Mouse (Mus musculus) liver (tissue): ENCODE data around the gene Rer1.

Source experiments
- DNase-seq: peaks from one replicate; pipeline ENCODE4 v3.0.0-alpha.2; 2020; ENCODE audit warnings: mixed read lengths

Gene Rer1

GRCm38 (mm10) chr4:155070921-155071320, 15.3 kb downstream of the Rer1 start:
- no peak for DNase-seq

DNA sequence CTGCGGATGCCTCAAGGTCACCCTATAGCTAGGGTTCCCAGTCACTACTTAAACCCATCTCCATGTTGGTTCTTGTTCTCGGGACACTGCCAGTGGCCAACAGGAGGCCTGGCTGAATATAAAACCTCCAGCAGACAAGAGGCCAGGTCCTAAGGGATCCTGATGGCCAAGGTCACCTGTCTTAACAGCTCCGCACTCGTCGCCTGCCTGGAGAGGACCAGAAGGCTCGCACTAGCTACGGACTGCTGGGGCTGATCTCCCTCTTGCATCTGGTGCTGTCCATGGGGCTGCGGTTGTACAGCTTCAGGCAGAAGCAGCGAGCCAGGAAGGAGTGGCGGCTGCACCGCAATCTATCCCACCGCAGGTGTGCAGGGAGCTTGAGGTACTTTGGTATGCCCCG, 16.0 kb downstream of the Rer1 start:
- no peak for DNase-seq

GRCm38 (mm10) chr4:155069191-155069590, 17.0 kb downstream of the Rer1 start:
- DNase-seq: no peak

DNA sequence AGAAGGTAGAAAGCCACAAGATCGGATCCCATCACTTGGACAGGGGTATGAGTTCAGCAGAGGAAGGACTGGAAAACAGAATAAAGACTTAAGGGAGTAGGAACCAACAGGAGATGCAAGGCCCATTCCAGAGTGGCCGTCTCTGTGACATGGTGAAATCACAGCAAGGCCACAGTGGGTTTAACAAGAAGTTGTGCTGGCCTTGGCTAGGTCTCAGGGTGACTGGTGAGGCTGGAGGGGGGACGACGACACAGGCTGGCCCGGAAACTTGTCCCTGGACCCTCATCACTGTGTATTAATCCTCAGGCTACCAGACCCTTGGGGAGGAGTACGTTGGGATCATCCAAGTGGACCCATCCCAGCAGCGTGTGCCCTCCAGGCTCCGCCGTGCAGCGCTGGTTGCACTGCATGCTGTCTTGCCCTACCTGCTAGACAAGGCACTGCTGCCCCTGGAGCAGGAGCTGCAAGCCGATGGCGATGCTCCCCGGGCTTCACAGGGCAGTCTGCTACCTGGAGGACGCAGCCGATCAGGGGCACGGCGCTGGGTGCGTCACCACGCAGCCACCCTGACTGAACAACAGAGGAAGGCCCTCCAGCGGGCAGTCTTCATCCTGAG, 17.7 kb downstream of the Rer1 start:
- no peak for DNase-seq

DNA sequence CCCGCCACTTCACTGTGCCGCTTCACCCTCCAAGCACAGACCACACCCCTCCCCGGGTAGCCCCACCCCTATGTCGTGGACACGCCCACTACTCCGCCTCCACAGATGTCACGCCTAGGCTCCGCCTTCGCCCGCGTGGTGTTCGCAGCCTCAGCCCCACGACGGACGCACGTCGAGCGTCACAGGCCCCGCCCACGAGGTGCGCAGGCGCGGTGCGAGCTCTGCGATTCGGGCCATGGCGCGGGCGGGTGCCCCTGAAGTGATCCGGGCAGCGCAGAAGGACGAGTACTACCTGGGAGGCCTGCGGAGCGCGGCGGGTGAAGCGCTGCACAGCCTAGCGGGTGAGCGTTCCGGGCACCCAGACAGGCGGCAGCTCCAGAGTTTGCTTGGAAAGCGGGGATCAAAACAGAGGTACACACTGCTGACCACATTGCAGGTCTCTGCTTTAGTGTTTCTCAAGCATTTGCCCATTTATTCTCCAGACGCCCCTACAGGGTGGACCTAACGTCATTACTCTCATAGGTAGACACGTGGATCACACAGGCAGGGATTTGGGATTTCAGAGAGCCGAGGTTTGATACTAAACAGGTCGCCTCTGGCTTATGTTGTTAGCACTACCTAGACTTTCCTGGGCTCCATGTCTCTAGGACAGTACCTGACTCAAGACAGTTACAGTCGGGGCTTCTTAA, 19.2 kb downstream of the Rer1 start, which contains the start of gene Pex10:
TSS of gene Pex10 (plus strand) at position 183 of the 689 bp plus-strand sequence.
- peak; percentile 99 for DNase-seq

DNA sequence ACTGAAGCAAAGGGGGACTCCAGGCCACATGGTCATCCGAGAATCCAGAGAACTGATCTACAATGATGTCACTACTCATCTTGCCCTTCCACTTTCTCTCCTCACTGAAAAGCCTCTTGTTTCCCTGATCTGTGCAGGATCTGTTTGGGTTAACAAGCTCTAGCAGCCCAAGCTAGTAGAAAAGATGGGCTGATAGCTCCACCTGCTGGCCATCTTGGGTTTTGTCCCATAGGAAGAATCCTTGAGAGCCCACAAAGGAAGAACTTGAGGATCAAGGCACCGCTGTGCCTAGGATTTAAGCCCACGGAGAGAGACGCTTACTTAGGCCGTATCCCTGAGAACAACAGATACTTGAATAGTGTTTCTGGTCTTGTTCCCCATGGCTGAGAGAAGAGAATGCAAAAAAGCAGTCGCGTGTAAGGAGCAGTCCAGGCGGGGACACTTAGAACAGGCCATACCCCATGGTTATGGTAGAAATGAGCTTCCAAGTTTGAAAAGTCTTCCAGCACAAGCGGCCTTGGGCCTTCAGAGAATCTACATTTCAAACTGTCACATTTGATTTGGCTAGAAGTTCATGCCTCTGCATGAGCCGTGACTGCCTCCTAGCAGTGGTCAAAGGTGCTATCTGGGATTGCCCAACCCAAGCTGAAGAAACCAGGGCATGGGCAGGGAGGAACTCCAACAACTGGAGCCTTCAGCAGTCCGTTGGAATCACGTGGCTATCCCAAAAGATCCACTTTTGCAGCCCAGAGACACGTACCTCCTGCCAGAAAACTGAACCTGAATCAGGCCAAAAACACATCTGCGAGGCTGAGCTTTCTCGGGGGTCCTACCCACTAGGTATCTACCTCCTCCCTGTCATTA, 20.0 kb downstream of the Rer1 start:
- DNase-seq: peak; percentile 88

DNA sequence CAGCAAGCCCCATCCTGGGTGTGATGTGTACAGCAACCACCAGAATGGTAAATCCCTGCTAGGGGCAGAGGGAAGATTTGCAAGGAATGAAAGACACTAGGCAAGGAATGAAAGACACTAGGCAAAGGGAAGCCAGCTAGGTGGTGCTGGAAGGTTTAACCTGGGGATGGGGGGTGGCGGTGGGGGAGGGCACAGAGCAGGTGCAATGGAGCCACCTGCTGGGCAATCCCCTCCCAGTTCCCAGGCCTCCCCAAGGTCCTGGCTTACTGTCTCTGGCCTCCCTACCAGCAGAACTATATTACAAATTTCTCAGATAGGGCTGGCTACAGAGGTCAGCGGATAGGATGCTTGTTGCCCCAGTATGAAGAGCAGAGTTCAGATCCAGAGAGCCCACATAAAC, 21.7 kb downstream of the Rer1 start:
- no peak for DNase-seq

- no peak for DNase-seq
Measured at GRCm38 (mm10) chr4:155063895-155064294, 22.3 kb downstream of the Rer1 start.

DNA sequence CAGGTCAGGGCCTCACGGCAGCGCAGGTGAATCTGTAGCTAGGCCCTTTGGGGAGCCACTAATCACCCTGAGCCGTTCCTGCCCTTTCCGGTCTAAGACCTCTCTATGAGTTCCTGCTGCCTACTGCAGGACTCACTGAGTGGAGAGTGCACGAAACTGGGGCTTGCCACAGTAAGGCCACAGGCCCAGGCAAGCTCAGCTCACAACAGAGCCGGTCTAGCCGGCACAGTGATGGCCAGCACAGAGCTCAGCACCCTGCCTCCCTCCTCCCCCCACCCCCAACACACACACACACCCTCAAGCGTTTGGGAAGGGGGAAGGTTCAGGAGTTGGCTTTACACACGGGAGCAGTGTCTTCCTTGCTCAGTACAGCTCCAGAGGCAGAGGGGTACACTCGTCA, 27.9 kb downstream of the Rer1 start:
- no peak for DNase-seq

DNA sequence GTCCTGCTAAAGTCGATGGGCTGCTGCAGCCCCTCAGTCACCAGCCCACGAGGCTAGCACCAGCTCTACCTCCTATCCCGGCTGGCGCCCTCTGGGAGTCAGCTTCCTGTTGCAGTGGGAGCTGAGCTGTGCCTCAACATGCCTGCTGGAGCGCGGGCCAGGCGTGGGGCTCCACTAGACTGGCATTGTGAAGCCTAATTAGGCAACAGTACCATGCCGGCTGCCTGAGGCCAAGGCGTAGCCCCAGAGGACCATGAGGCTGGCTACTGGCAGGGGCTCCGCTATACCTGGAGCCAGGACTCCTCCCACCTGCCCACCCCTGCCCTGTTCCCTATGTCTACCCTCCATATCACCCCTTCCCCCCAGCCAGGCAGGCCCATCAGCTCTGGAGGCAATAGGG, 29.5 kb downstream of the Rer1 start, which contains the start of gene Plch2:
TSS of gene Plch2 (minus strand) at position 61 of the 400 bp plus-strand sequence.
- no peak for DNase-seq

DNA sequence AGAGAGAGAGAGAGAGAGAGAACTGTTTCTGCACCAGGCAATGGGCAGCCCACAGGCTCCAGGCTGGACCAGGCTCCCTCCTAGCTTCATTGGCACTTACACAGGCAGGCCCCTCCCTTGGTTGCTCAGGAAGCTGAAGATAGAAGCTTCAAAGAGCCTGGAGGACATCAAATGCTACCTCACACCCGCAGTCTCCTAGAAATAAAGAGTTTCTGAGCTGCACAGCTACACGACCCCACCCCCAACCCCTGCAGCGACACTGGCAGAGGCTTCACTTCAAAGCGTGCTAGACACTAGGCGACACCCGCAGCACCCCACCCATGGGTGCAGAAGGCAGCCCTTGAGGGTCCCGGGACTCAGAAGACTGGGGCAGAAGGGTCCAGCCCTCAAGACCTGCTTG, 36.1 kb downstream of the Rer1 start:
- DNase-seq: no peak

DNA sequence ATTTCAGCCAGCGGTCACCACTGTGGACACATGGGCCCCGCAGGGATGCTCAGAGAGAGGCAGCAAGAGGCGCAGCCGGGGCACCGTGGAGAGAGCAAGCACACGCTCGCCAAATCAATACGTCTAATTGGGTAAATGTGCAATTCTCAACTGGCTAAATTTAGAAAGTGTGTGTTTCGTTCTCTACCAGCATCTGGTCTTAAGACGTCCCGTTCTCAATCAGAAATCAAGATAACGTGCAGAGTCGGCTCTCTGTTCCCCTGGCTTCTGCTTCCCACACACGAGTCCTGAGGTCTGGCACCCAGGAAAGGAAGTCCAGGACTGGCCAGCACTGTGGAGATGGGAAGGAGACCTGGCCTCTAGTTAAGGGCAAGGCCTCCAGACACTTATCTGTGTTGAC, 39.5 kb downstream of the Rer1 start:
- DNase-seq: no peak

- no peak for DNase-seq
Measured at GRCm38 (mm10) chr4:155043289-155043625, 42.9 kb downstream of the Rer1 start.

DNA sequence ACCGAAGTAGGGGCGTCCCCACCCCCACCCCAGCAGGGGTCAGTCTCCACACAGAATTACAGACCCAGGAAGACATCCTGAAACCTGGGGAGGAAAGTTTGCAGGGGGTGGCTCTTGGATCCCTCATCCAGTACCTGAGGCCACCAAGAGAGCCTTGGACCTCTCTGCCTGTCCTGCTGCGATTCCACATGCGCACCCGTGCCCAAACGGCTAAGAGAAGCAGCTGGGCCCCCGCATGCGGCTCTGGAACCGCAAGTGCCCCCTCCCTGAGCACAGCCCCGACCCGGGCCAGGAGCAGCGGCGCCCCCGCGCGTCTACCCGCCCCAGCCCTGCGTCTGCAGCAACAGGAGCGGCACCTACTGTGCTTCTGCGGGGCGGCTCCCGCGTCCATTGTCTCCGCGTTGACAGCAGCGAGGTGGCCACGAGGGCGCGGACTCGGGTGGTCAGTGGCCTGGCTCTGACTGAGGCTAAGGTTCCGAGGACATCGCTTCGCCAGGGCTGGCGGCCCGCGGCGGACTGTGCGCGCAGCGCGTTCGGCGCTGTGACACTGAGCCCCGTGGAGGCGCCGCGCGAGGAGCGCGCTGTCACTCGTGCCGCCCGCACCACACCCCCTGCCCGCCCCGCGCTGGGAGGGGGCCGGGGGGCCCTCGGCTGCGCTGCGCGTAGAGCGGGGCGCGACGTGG, 43.4 kb downstream of the Rer1 start:
- no peak for DNase-seq

- DNase-seq: no peak
Measured at GRCm38 (mm10) chr4:155040696-155041095, 45.5 kb downstream of the Rer1 start.

- DNase-seq: no peak
Measured at GRCm38 (mm10) chr4:155040197-155040596, 46.0 kb downstream of the Rer1 start.

GRCm38 (mm10) chr4:155034787-155035186, 51.4 kb downstream of the Rer1 start:
- no peak for DNase-seq

GRCm38 (mm10) chr4:155034202-155034601, 52.0 kb downstream of the Rer1 start:
- no peak for DNase-seq

DNA sequence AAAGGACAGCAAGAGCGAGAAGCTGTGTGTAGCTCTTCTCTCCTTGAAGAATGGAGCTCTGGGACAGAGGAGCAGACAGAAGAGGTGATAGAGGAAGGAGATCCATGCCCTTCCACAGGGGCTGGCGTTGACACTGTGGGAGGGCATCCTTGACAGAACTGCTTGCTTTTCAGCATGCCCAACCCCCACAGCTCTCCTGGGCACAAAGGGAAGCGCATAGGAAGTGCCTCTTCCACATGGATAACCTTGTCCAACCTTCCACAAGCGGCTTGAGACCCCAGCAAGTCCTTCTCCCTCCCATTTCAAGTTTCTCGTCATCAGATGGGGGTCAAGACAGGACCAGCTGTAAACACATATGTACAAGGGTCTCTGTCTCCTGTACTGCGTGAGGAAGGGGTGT, 53.1 kb downstream of the Rer1 start:
- DNase-seq: no peak

DNA sequence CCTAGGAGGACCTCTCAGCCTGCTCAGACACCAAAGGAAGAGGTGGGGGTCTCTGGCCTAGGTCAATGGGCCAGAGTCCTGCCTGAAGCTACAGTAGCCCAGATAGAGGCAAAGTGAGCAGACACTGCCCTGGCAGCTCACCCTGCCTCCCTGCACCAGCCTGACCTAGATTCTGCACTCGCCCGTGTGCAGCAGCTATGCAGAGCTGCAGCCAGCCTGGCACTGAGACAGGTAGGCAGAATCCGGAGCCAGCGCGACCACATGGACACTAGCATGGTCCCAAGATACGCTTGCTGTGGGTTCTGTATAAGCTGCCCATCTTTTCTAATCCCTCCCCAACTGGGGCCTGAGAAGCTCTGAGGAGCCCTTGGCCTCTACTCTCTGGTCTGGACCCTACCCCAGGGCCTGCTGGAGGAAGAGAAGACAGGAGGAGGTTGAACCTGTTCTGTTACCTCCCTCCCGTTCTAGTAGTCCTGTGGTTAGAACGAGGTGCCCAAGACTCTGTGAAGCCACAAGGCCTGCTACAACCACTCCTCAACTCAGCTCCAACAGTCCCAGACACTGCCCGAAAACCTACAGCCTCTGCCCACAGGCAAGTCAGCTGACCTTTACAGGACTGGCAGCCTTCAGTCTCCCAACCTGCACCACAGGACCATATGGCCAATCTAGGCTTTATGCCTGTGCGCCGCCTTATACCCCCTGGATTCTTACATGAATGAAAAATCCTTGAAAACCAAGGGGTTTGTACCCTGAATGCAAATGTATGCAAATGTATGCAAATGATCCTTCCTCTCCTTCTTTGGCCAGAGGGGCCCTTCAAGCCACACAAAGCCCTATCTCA, 61.8 kb downstream of the Rer1 start:
- no peak for DNase-seq
